Mouse (Mus musculus) induced T-regulatory cell, adult 2 months (primary cell): ENCODE measurements around the gene Wdr90.

ENCODE experiments used
- DNase-seq: peaks from one replicate; pipeline ENCODE4 v3.0.0-alpha.2; 2012; ENCODE audit warnings: low read depth

The Wdr90 gene

DNA sequence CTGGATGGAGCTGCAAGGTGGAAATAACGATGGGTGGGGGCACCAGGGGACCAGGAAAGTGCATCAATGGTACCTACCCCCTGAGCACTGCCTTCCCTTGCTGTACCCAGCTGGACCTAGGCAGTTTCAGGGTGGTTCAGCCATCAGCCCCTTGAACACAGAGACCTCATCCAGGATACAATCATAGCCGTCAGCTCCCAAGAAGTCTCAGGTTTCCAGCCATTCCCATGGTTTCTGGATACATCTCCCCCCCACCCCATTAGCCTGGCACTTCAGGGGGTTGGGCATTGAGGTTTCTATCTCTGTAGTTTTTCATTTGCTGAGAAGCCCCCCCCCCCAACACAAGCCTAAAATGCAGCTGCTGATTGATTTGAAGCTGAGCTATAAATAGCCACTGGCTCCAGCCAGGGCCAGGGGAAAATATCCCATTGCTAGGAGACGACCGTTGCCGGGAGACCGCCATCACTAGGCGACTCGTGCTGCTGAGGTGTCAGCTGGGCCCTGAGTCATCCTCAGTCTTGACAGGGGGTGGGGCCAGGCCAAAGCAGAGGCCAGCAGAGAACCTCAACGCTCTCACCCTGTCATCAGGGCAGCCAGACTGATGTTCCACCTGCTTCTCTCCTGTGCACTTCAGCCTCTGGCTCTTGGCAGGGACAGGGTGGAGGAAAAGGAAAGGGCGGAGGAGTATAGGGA, 58.3 kb downstream of the Wdr90 start:
- DNase-seq: no peak

GRCm38 (mm10) chr17:25801029-25801428, 60.3 kb downstream of the Wdr90 start:
- DNase-seq: peak; percentile 90

DNA sequence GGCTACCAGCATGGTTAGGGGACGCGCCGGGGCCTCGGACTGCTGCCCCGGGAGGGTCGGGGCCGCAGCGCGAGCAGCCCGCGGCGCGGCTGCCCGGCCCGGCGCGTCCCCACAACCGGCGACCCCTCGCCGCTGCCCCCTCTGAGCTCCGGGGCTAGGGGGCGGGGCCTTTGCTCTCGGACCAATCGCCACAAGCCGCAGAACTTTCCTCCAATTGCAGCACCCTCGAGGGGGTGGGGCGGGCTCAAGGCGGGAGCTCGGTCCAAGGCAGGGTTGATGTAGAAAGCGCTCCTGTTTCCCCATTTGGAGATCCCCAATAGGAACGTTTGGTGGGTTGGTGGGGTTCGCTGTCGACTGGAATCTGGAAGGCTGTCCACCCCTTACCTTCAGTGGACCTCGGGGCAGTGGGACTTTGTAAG, 64.3 kb downstream of the Wdr90 start, which contains the start of gene Metrn:
Metrn (minus strand) TSS at position 186 of the 419 bp plus-strand sequence.
- peak; percentile 90 for DNase-seq

GRCm38 (mm10) chr17:25796211-25796771, 65.0 kb downstream of the Wdr90 start:
- no peak for DNase-seq

GRCm38 (mm10) chr17:25795609-25796092, 65.7 kb downstream of the Wdr90 start, which contains the start of gene AC134908.4:
AC134908.4 (minus strand) TSS chr17:25795659.
- no peak for DNase-seq

GRCm38 (mm10) chr17:25794998-25795397, 66.3 kb downstream of the Wdr90 start:
- DNase-seq: no peak
